Mouse (Mus musculus): Measurements from ENCODE around the gene Lactbl1. TPM values are rescaled to one million over a fixed set of nuclear protein-coding genes. Genes with fewer than 3 reads are reported as not detected.

Gene Lactbl1
- polyA plus RNA-seq, 1 experiment = 1.1 TPM

DNA sequence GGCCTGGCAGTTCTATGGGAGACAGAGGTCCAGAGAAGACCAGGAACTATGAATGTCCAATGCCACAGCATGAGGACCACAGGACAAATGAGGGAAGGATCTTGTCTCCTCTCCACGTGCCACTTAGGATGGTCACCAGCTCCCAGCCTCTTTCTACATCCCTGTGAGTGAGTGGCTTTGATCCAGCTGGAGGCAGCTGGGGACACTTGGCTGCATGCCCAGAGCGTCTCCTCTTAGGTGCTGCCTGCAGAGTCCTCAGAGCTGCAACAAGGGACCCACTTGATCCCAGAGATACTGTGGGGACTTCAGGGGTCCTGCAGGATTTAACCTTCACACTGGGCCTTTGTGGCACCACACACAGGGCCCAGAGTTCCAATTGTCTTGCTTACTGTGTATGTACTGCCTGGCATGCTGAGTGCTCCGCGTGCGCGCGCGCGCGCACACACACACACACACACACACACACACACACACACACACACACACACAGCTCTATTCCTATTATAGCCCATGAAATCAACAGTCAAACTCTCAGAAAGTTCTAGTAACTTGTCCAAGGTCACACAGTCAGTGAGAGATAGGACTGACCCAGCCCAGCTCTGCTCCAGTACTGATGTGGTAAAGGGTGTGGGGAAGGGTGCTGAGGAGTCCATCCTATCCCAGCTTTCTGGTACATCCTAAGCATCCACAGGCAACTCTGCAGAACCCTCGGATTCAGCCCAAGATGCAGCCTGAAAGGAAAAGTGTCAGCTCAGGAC is 9.0 kb downstream of the Lactbl1 start:
- H3K27me3 ChIP-seq (ENCODE audit: control insufficient read depth, insufficient read depth, low read length) = no peaks in the 10 kb centered on the region
- H3K4me1 ChIP-seq (replicated peaks; ENCODE audit: control insufficient read depth, insufficient read depth, low read length) = peaks cover 7% of the 10 kb centered on the region
- H3K4me3 ChIP-seq (ENCODE audit: control insufficient read depth, insufficient read depth, low read length) = no peak overlapping the region
- no peak for DNase-seq
- no peaks in the 10 kb centered on the region for H3K36me3 ChIP-seq (ENCODE audit: control insufficient read depth, insufficient read depth, low read length)
- no peak for TF ChIP-seq CTCF (IDR thresholded peaks at IDR 0.05; ENCODE audit: borderline replicate concordance, control insufficient read depth, extremely low read depth, insufficient read depth, low read length, poor library complexity)
- no peak for TF ChIP-seq POLR2A (IDR thresholded peaks at IDR 0.05; ENCODE audit: control insufficient read depth, extremely low read depth, insufficient read depth, low read length, poor library complexity)
- no peak overlapping the region for H3K27ac ChIP-seq (ENCODE audit: control insufficient read depth, insufficient read depth, low read length)
- WGBS = 91% methylated on average over 11 of the region's 11 CpGs

DNA sequence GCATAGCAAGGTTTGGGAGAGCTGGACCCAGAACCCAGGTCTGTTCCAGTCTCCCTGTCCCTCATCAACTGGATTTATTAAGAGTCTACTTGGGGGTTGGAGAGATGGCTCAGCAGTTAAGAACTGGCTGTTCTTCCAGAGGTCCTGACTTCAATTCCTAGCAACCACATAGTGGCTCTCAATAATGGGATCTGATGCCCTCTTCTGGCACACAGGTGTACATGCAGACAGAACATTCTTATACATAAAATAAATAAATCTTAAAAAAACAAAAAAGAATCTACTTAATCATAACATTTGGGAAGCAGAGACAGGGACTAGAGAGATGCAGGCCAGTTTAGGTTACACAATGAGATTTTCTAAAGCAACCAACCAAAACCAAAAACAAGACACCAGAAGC is 13.6 kb downstream of the Lactbl1 start:
- H3K27me3 ChIP-seq (ENCODE audit: control insufficient read depth, insufficient read depth, low read length) = no peaks in the 10 kb centered on the region
- H3K4me1 ChIP-seq (replicated peaks; ENCODE audit: control insufficient read depth, insufficient read depth, low read length) = peaks cover 10% of the 10 kb centered on the region
- TF ChIP-seq POLR2A (IDR thresholded peaks at IDR 0.05; ENCODE audit: control insufficient read depth, extremely low read depth, insufficient read depth, low read length, poor library complexity) (no peak), CTCF (IDR thresholded peaks at IDR 0.05; ENCODE audit: borderline replicate concordance, control insufficient read depth, extremely low read depth, insufficient read depth, low read length, poor library complexity) (no peak)
- H3K27ac ChIP-seq (ENCODE audit: control insufficient read depth, insufficient read depth, low read length) = no peak overlapping the region
- H3K4me3 ChIP-seq (ENCODE audit: control insufficient read depth, insufficient read depth, low read length) = no peak overlapping the region
- no peak for DNase-seq
- no peaks in the 10 kb centered on the region for H3K36me3 ChIP-seq (ENCODE audit: control insufficient read depth, insufficient read depth, low read length)

DNA sequence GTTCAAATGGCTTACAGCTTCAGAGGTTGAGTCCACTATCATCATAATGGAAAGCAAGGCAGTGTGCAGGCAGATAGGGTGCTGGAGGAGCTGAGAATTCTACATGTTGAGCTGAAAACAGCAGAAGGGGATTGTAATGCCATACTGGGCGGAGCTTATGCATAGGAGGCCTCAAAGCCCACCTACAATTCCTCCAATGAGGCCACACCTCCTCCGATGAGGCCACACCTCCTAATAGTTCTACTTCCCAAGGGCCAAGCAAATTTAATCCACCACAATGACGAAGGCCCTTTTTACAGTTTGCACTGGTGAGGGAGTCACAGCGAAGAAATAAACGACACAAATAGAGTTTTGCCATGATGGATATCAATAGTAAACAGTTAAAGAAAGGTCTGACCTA is 14.1 kb downstream of the Lactbl1 start:
- no peaks in the 10 kb centered on the region for H3K27me3 ChIP-seq (ENCODE audit: control insufficient read depth, insufficient read depth, low read length)
- H3K4me3 ChIP-seq (ENCODE audit: control insufficient read depth, insufficient read depth, low read length) = no peak overlapping the region
- no peaks in the 10 kb centered on the region for H3K36me3 ChIP-seq (ENCODE audit: control insufficient read depth, insufficient read depth, low read length)
- DNase-seq = no peak
- H3K27ac ChIP-seq (ENCODE audit: control insufficient read depth, insufficient read depth, low read length) = no peak overlapping the region
- TF ChIP-seq CTCF (IDR thresholded peaks at IDR 0.05; ENCODE audit: borderline replicate concordance, control insufficient read depth, extremely low read depth, insufficient read depth, low read length, poor library complexity) (no peak), POLR2A (IDR thresholded peaks at IDR 0.05; ENCODE audit: control insufficient read depth, extremely low read depth, insufficient read depth, low read length, poor library complexity) (no peak)
- WGBS = 85% methylated on average over 5 of the region's 5 CpGs
- peaks cover 10% of the 10 kb centered on the region for H3K4me1 ChIP-seq (replicated peaks; ENCODE audit: control insufficient read depth, insufficient read depth, low read length)

DNA sequence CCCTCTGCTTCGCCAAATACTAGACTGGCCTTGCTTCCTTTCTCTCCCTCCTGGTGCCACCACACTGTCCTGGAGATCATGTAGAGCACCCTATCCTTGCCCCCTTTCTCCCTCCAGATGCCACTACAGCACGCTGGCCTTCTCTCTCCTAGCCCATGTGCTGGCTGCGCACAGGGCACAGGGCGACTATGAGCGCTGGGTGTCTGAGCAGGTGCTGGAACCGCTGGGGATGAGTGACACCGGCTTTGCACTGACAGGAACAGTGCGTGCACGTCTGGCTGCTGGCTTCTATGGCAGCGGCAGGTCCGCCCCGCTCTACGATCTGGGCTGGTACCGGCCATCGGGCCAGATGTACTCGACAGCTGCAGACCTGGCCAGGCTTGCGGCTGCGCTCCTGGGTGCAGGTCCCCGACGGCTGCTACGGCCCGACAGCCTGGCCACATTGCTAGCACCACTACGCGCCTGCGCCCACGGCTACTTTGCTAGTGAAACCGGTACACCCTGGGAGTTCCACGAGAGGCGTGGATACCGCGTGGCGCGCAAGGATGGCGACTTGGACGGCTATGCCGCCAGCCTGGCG is 14.7 kb downstream of the Lactbl1 start:
- no peak for DNase-seq
- Histone ChIP-seq H3K36me3 (ENCODE audit: control insufficient read depth, insufficient read depth, low read length) (no peaks in the 10 kb centered on the region), H3K4me3 (ENCODE audit: control insufficient read depth, insufficient read depth, low read length) (peak overlapping the region; percentile 38), H3K4me1 (replicated peaks; ENCODE audit: control insufficient read depth, insufficient read depth, low read length) (peaks cover 10% of the 10 kb centered on the region), H3K27me3 (ENCODE audit: control insufficient read depth, insufficient read depth, low read length) (no peaks in the 10 kb centered on the region), H3K27ac (ENCODE audit: control insufficient read depth, insufficient read depth, low read length) (no peak overlapping the region)
- WGBS = 31% methylated on average over 37 of the region's 37 CpGs
- TF ChIP-seq POLR2A (IDR thresholded peaks at IDR 0.05; ENCODE audit: control insufficient read depth, extremely low read depth, insufficient read depth, low read length, poor library complexity) (no peak), CTCF (IDR thresholded peaks at IDR 0.05; ENCODE audit: borderline replicate concordance, control insufficient read depth, extremely low read depth, insufficient read depth, low read length, poor library complexity) (no peak)

DNA sequence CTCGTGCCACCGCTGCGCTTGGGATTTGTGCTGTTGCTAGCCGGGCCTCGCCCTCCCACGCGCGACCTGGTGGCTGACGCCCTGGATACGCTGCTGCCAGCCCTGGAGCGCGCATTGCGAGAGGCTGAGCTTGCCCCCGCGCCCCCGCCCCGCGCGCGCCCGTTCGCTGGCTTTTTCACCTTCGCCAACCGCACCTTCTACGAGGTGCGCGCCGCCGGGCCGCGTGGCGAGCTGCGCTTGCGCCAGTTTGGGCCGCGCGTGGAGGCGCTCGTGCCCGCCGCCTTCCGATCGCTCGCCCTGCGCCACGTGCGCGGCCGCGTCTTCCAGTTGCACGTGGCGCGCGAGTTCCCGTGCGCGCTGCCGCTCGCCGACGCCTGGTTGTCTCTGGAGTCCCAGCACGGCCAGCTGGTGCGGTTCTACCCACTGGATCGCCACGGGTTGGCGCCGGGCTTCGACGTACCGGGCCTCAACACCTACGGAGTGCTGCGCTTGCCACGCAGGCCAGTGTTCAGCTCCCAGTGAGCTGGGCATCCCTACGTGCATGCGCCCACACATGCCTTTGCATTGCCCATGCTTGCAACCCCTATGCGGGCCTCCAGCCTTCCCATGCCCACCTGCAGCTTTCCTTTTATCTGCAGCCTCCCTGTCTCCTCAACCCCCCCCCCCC is 15.3 kb downstream of the Lactbl1 start:
- peak; percentile 26 for DNase-seq
- WGBS = 6% methylated on average over 76 of the region's 76 CpGs

DNA sequence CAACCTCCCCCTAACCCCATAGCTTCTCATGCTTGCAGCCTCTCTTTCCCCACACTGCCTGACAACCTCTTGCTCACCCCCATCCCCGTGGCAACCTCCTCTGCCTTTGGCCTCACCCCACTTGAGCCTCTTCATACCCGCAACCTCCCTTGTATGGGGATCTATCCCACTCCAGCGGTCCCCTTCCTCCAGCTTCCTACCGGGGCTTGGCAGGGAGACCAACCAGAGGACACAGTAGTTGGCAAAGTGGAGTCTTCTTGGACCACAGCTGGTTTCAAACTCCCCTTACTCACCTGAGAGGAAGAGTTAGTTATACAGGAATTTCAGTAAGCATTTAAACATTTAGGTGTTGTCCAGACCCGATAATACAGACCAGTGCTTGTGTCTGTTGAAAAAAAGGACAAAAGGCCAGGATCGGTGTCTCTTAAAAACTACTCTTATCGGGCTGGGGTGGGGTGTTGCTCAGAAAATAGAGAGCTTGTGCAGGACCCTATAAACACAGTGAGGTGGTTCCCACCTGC is 15.9 kb downstream of the Lactbl1 start:
- TF ChIP-seq CTCF (IDR thresholded peaks at IDR 0.05; ENCODE audit: borderline replicate concordance, control insufficient read depth, extremely low read depth, insufficient read depth, low read length, poor library complexity) = no peak
- TF ChIP-seq POLR2A (IDR thresholded peaks at IDR 0.05; ENCODE audit: control insufficient read depth, extremely low read depth, insufficient read depth, low read length, poor library complexity) = no peak
- H3K27me3 ChIP-seq (ENCODE audit: control insufficient read depth, insufficient read depth, low read length) = no peaks in the 10 kb centered on the region
- no peak for DNase-seq
- H3K36me3 ChIP-seq (ENCODE audit: control insufficient read depth, insufficient read depth, low read length) = no peaks in the 10 kb centered on the region
- WGBS = 81% methylated on average over 7 of the region's 7 CpGs
- no peak overlapping the region for H3K27ac ChIP-seq (ENCODE audit: control insufficient read depth, insufficient read depth, low read length)
- peaks cover 10% of the 10 kb centered on the region for H3K4me1 ChIP-seq (replicated peaks; ENCODE audit: control insufficient read depth, insufficient read depth, low read length)
- no peak overlapping the region for H3K4me3 ChIP-seq (ENCODE audit: control insufficient read depth, insufficient read depth, low read length)

More for the DNA sequence above, 15.3 kb downstream of the Lactbl1 start:
- Histone ChIP-seq H3K27me3 (ENCODE audit: control insufficient read depth, insufficient read depth, low read length) (no peaks in the 10 kb centered on the region), H3K4me1 (replicated peaks; ENCODE audit: control insufficient read depth, insufficient read depth, low read length) (peaks cover 10% of the 10 kb centered on the region), H3K36me3 (ENCODE audit: control insufficient read depth, insufficient read depth, low read length) (no peaks in the 10 kb centered on the region), H3K4me3 (ENCODE audit: control insufficient read depth, insufficient read depth, low read length) (peak overlapping the region; percentile 38), H3K27ac (ENCODE audit: control insufficient read depth, insufficient read depth, low read length) (no peak overlapping the region)
- 0 out of 2 replicates have a peak, but pooled peaks have one; percentile 31 for TF ChIP-seq POLR2A (IDR thresholded peaks at IDR 0.05; ENCODE audit: control insufficient read depth, extremely low read depth, insufficient read depth, low read length, poor library complexity)
- TF ChIP-seq CTCF (IDR thresholded peaks at IDR 0.05; ENCODE audit: borderline replicate concordance, control insufficient read depth, extremely low read depth, insufficient read depth, low read length, poor library complexity) = no peak
